Mouse (Mus musculus) adrenal gland, adult 2 months (tissue): ENCODE data around the gene Samm50. TPM values are rescaled to one million over a fixed set of nuclear protein-coding genes. Genes with fewer than 3 reads are reported as not detected.

Experiments used
- microRNA-seq, 2 experiments: library from miRNA; unstranded; fragments of <30 nt; microRNA quantifications; one replicate each; pipeline ENCODE4 v1.2.0; 2021
- polyA plus RNA-seq: library from polyadenylated mRNA; depleted of rRNA; stranded (reverse); fragments of >200 nt; gene quantifications from 2 replicates; pipeline ENCODE4 v1.2.3, GENCODE M21; 2012; rRNA removed
- total RNA-seq, 2 experiments: library from RNA; stranded (reverse); gene quantifications; 2 replicates each; pipeline ENCODE4 v1.2.3; 2021

The Samm50 gene
- total and polyA plus RNA-seq, 3 experiments, result 15.8 to 159 (median 115) TPM

Small RNA genes lying within 50 kb of the gene (microRNA-seq; reads per million reads assigned to microRNA genes)
- gene Mir6392, result 0.22 to 2.5 reads per million in 2 experiments

Other genes starting within 250 kb of the Samm50 start
- under 1 TPM in 1 of 2 experiments, not detected in 1; 0.21 TPM for gene Efcab6, start 126.9 kb upstream of the Samm50 start, total RNA-seq
- not detected in 2 replicates for gene Efcab6, start 126.9 kb upstream of the Samm50 start, polyA plus RNA-seq
- gene Sult4a1, start 86.5 kb upstream of the Samm50 start, total RNA-seq, result 1 to 10 TPM; 4.6 to 5.2 TPM
- gene Sult4a1, start 86.5 kb upstream of the Samm50 start, polyA plus RNA-seq, result 4.5 and 6.6 TPM in 2 replicates
- gene Pnpla5, start 69.1 kb upstream of the Samm50 start, total RNA-seq, result under 1 TPM in 1 of 2 experiments, not detected in 1; 0.12 TPM
- 0.06 and 0.19 TPM in 2 replicates for gene Pnpla5, start 69.1 kb upstream of the Samm50 start, polyA plus RNA-seq
- 10 to 100 TPM; 46.4 to 65.3 TPM for gene Pnpla3, start 24.4 kb upstream of the Samm50 start, total RNA-seq
- 178 and 239 TPM in 2 replicates for gene Pnpla3, start 24.4 kb upstream of the Samm50 start, polyA plus RNA-seq
- 10 to 100 TPM; 17.5 to 19.2 TPM for gene Parvb, start 39.8 kb downstream of the Samm50 start, total RNA-seq
- gene Parvb, start 39.8 kb downstream of the Samm50 start, polyA plus RNA-seq, result 8.3 and 9.4 TPM in 2 replicates
- gene Parvg, start 131.8 kb downstream of the Samm50 start, total RNA-seq, result 1 to 10 TPM; 2.8 to 3.9 TPM
- 1.7 and 2.1 TPM in 2 replicates for gene Parvg, start 131.8 kb downstream of the Samm50 start, polyA plus RNA-seq